In genomic region chr4:66425804-66426203, GRCm38 (mm10) we compare ENCODE assay signal across 9 mouse cellular contexts. TPM values are rescaled to one million over a fixed set of nuclear protein-coding genes. Genes with fewer than 3 reads are reported as not detected.
DNase-seq lines count a peak whose midpoint lies in the region; ATAC-seq and TF ChIP-seq lines count a peak whose summit lies in the region.
"Had no signal": no experiment of that assay in that cellular context is flagged by ENCODE, and none has a peak within 500 bp of the region (broad histone marks: within the 10 kb centered on the region; RNA-seq: fewer than 3 reads in every experiment).

No protein-coding gene starts in this region.

- no peak overlapping the region for H3K4me2 ChIP-seq in forebrain, postnatal 0 days (ENCODE audit: low read depth)
- H3K4me2 ChIP-seq in forebrain, embryonic 12.5 days: no peak overlapping the region
- H3K4me2 ChIP-seq in hindbrain, embryonic 13.5 days: no peak overlapping the region
- no peak overlapping the region for H3K4me2 ChIP-seq in neural tube, embryonic 14.5 days (ENCODE audit: low read depth, low read length)

- peak; percentile 61; the same call in 1 of the 2 replicates for ATAC-seq in forebrain, postnatal 0 days
- ATAC-seq in forebrain, embryonic 12.5 days (ENCODE audit: low FRiP score): no peak
- peak; percentile 86 for ATAC-seq in hindbrain, embryonic 13.5 days (ENCODE audit: low FRiP score)
- peak; percentile 93 for ATAC-seq in neural tube, embryonic 14.5 days (ENCODE audit: low read depth)
- no peak for ATAC-seq in megakaryocyte progenitor cell, adult 5-6 weeks (replicated peaks; ENCODE audit: poor library complexity)

- H3K36me3 ChIP-seq in forebrain, postnatal 0 days (ENCODE audit: insufficient read depth): no peaks in the 10 kb centered on the region
- H3K36me3 ChIP-seq in forebrain, embryonic 12.5 days (replicated peaks): no peaks in the 10 kb centered on the region
- H3K36me3 ChIP-seq in hindbrain, embryonic 13.5 days: no peaks in the 10 kb centered on the region
- no peaks in the 10 kb centered on the region for H3K36me3 ChIP-seq in neural tube, embryonic 14.5 days (ENCODE audit: control insufficient read depth, insufficient read depth, low read length)

- H3K9me3 ChIP-seq in forebrain, postnatal 0 days (ENCODE audit: low read length): no peaks in the 10 kb centered on the region
- H3K9me3 ChIP-seq in forebrain, embryonic 12.5 days: no peaks in the 10 kb centered on the region
- H3K9me3 ChIP-seq in hindbrain, embryonic 13.5 days: no peaks in the 10 kb centered on the region
- H3K9me3 ChIP-seq in neural tube, embryonic 14.5 days (ENCODE audit: control insufficient read depth, low read length): no peaks in the 10 kb centered on the region

- no peaks in the 10 kb centered on the region for H3K4me1 ChIP-seq in forebrain, postnatal 0 days (ENCODE audit: insufficient read depth)
- H3K4me1 ChIP-seq in forebrain, embryonic 12.5 days: 0 out of 2 replicates have a peak, but pooled peaks cover 3% of the 10 kb centered on the region
- H3K4me1 ChIP-seq in hindbrain, embryonic 13.5 days (replicated peaks): 0 out of 2 replicates have a peak, but pooled peaks cover 3% of the 10 kb centered on the region
- H3K4me1 ChIP-seq in neural tube, embryonic 14.5 days (ENCODE audit: control insufficient read depth, insufficient read depth, low read length): no peaks in the 10 kb centered on the region

- peak; percentile 20 for DNase-seq in forebrain, postnatal 0 days
- peak; percentile 24 for DNase-seq in right cerebral cortex, adult 18-20 months
- DNase-seq in right cerebral cortex, postnatal 36 days (ENCODE audit: low spot score in 2 of 2): no peak
- no peak for DNase-seq in testis, postnatal 10 days (ENCODE audit: low spot score)

- TF ChIP-seq CTCF in forebrain, postnatal 0 days (IDR thresholded peaks at IDR 0.05; ENCODE audit: low read depth): no peak

- WGBS in forebrain, postnatal 0 days: 60% methylated on average over 4 of the region's 4 CpGs
- WGBS in forebrain, embryonic 12.5 days: 91% methylated on average over 4 of the region's 4 CpGs
- 69% methylated on average over 4 of the region's 4 CpGs for WGBS in hindbrain, embryonic 13.5 days
- WGBS in neural tube, embryonic 14.5 days: 61% methylated on average over 4 of the region's 4 CpGs

- no peak overlapping the region for H3K9ac ChIP-seq in forebrain, postnatal 0 days
- H3K9ac ChIP-seq in forebrain, embryonic 12.5 days: no peak overlapping the region
- no peak overlapping the region for H3K9ac ChIP-seq in hindbrain, embryonic 13.5 days
- no peak overlapping the region for H3K9ac ChIP-seq in neural tube, embryonic 14.5 days (replicated peaks; ENCODE audit: low read depth, low read length)

- H3K4me3 ChIP-seq in forebrain, postnatal 0 days (ENCODE audit: low read depth, low read length): no peak overlapping the region
- H3K4me3 ChIP-seq in forebrain, embryonic 12.5 days (replicated peaks): no peak overlapping the region
- H3K4me3 ChIP-seq in hindbrain, embryonic 13.5 days: no peak overlapping the region
- H3K4me3 ChIP-seq in neural tube, embryonic 14.5 days (ENCODE audit: low read depth, low read length): no peak overlapping the region

- H3K27me3 ChIP-seq in forebrain, postnatal 0 days (ENCODE audit: insufficient read depth, low read length): no peaks in the 10 kb centered on the region
- H3K27me3 ChIP-seq in forebrain, embryonic 12.5 days: no peaks in the 10 kb centered on the region
- H3K27me3 ChIP-seq in hindbrain, embryonic 13.5 days: no peaks in the 10 kb centered on the region
- no peaks in the 10 kb centered on the region for H3K27me3 ChIP-seq in neural tube, embryonic 14.5 days (ENCODE audit: control insufficient read depth, insufficient read depth, low read length)
- H3K27me3 ChIP-seq: CH12.LX had no signal

- no peak overlapping the region for H3K27ac ChIP-seq in forebrain, postnatal 0 days (ENCODE audit: low read depth, low read length)
- H3K27ac ChIP-seq in forebrain, embryonic 12.5 days: no peak overlapping the region
- H3K27ac ChIP-seq in hindbrain, embryonic 13.5 days: no peak overlapping the region
- H3K27ac ChIP-seq in neural tube, embryonic 14.5 days (ENCODE audit: low read depth, low read length): no peak overlapping the region

RNA-seq across cellular contexts. Expression of gene Astn2, which starts 21.4 kb away (rescaled TPM):
- 15.0 and 20.9 TPM in 2 replicates for total RNA-seq in forebrain, postnatal 0 days (2014; rRNA removed)
- polyA plus RNA-seq in forebrain, postnatal 0 days (2015; fragmentation: Nextera tagmentation; extraction: Ambion mirVana): 0.47 and 0.98 TPM in 2 replicates
- 1.7 and 1.9 TPM in 2 replicates for polyA plus RNA-seq in forebrain, embryonic 12.5 days (2016; fragmentation: Nextera tagmentation; extraction: Ambion mirVana)
- 2.9 and 3.1 TPM in 2 replicates for polyA plus RNA-seq in hindbrain, embryonic 13.5 days (2015; fragmentation: Nextera tagmentation; extraction: Ambion mirVana)
- 4.9 and 6.3 TPM in 2 replicates for polyA plus RNA-seq in neural tube, embryonic 14.5 days (2014; fragmentation: Nextera tagmentation; extraction: Ambion mirVana)
- not detected in 2 replicates for total RNA-seq in megakaryocyte progenitor cell, adult 5-6 weeks (2015)
- total RNA-seq in megakaryocyte progenitor cell, adult 5-6 weeks (2017): not detected in 2 replicates
- total RNA-seq: CH12.LX had no signal

Comparison
In these comparisons a context has a peak if more than half of its experiments do, and no peak if none do; other contexts are left out.
1. ATAC-seq: peak in forebrain, postnatal 0 days (single experiment), hindbrain, embryonic 13.5 days (single experiment) and neural tube, embryonic 14.5 days (single experiment); none in forebrain, embryonic 12.5 days (single experiment) and megakaryocyte progenitor cell, adult 5-6 weeks (single experiment).
2. DNase-seq: peak in forebrain, postnatal 0 days (single experiment) and right cerebral cortex, adult 18-20 months (single experiment); none in right cerebral cortex, postnatal 36 days (0 of 2) and testis, postnatal 10 days (single experiment).